Mouse (Mus musculus): ENCODE measurements at regions not wholly inside any gene's neighbourhood (a gene's known extent, or its start where the extent isn't known, plus 50 kb on each side); places are given as distances from the start of the nearest gene placed in this dataset.

GRCm38 (mm10) chr17:50415331-50416005 is 93.7 kb upstream of the Plcl2 start:
- TF ChIP-seq CTCF (IDR thresholded peaks at IDR 0.05; ENCODE audit: insufficient read depth, low read length) = no peak
- no peak for TF ChIP-seq POLR2A (IDR thresholded peaks at IDR 0.05; ENCODE audit: borderline replicate concordance, extremely low read depth, low read depth, low read length)

All from lung, adult 2 months (tissue).